Mouse (Mus musculus) myocyte (in vitro differentiated cells): Measurements from ENCODE around the gene Ercc8.

Experiments
- POLR2A ChIP-seq: IDR thresholded peaks from one replicate; pipeline ENCODE4 v1.6.1; 2011; ENCODE audit warnings: low read depth, mild to moderate bottlenecking, control low read depth, moderate library complexity; ENCODE audit not compliant: insufficient read length
- TCF12 ChIP-seq: IDR thresholded peaks from one replicate; pipeline ENCODE4 v1.6.1; 2011; ENCODE audit warnings: mild to moderate bottlenecking, control low read depth; ENCODE audit not compliant: poor library complexity, insufficient read depth, severe bottlenecking

DNA sequence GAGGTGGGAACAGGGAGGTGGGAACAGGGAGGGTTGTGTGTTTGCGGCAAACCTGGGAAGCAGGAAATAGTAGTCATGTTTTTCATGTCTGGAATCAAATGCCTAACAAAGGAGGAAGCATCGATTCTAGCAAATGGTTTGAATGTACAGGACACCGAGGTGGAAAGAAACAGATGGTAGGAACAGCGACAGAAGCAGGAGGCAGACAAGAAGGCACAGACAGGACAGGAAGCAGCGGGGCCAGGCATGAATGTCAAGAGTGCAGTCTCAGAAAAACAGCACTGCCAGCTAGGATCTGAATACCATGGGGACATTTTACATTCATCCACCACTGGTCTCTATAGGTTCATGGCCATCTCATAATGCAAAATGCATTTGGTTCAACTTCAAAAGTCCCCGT lies 36.9 kb downstream of the Ercc8 start:
- TF ChIP-seq POLR2A = no peak
- no peak for TF ChIP-seq TCF12
